Comparison of ENCODE assay signal across 8 mouse cellular contexts in the genomic region with DNA sequence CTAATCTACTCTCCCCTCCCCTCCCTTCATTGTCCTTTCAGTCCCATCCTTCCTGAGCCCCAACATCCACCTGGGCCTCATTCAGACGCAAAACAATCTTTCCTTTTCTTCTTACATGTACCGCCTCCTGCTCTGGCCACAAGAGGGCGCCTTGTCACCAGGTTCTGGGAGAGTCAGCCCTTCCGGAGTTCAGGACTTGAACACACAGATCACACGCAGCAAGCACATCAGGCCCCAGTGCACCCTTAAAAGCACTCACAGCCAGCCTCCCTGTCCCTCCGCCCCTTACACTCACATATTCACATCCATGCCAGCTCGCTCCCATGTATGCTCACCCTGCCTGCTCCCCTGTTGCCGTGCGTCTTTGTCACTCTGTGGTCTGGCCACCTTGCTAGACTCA. TPM values are rescaled to one million over a fixed set of nuclear protein-coding genes. Genes with fewer than 3 reads are reported as not detected.
A peak's percentile ranks its signal among the peaks of the same experiment; 100 is the strongest.
DNase-seq lines count a peak whose midpoint lies in the region; ATAC-seq and TF ChIP-seq lines count a peak whose summit lies in the region.

No protein-coding gene starts in this region.

- peak; percentile 96 for DNase-seq in CD4-positive, CD25-positive, alpha-beta regulatory T cell, adult 2 months (ENCODE audit: low read depth, low spot score)
- peak; percentile 75 for DNase-seq in brain, embryonic 18.5 days (ENCODE audit: low read depth, low spot score)
- peak; percentile 95 for DNase-seq in kidney, postnatal 0 days (ENCODE audit: low spot score)
- peak; percentile 76 for DNase-seq in liver, adult 2 months (ENCODE audit: extremely low read depth, low read depth, low spot score)
- DNase-seq in spleen, postnatal 36 days (ENCODE audit: low spot score in 2 of 2): peak; percentile 85 to 87

- 23% methylated on average over 9 of the region's 9 CpGs for WGBS in heart, embryonic 13.5 days
- WGBS in kidney, postnatal 0 days: 22% methylated on average over 9 of the region's 9 CpGs
- WGBS in liver, adult 2 months: 31% methylated on average over 9 of the region's 9 CpGs

- H3K27ac ChIP-seq in heart, embryonic 13.5 days (replicated peaks): peak overlapping the region; percentile 62
- H3K27ac ChIP-seq in kidney, postnatal 0 days: peak overlapping the region; percentile 47; the same call in 1 of the 2 replicates
- no peak overlapping the region for H3K27ac ChIP-seq in liver, adult 2 months (replicated peaks; ENCODE audit: insufficient read depth, low read depth, low read length)

- no peak overlapping the region for H3K4me3 ChIP-seq in heart, embryonic 13.5 days
- H3K4me3 ChIP-seq in kidney, postnatal 0 days (replicated peaks; ENCODE audit: low read depth, low read length): no peak overlapping the region
- H3K4me3 ChIP-seq in liver, adult 2 months (ENCODE audit: insufficient read depth, low read depth, low read length): no peak overlapping the region

- H3K4me1 ChIP-seq in heart, embryonic 13.5 days: peaks cover 59% of the 10 kb centered on the region
- H3K4me1 ChIP-seq in kidney, postnatal 0 days (replicated peaks; ENCODE audit: insufficient read depth, low read length): peaks cover 35% of the 10 kb centered on the region
- peaks cover 12% of the 10 kb centered on the region for H3K4me1 ChIP-seq in liver, adult 2 months (ENCODE audit: control insufficient read depth, insufficient read depth, low read length)

- ATAC-seq in erythroid progenitor cell, adult 5-6 weeks (replicated peaks; ENCODE audit: low FRiP score, poor library complexity, severe bottlenecking): peak; percentile 77
- ATAC-seq in heart, embryonic 13.5 days (ENCODE audit: extremely low read depth, insufficient number of reproducible peaks, low FRiP score, low TSS enrichment): no peak
- ATAC-seq in kidney, postnatal 0 days (replicated peaks; ENCODE audit: low FRiP score, low read depth): peak; percentile 48
- ATAC-seq in monocyte, adult 5-6 weeks (replicated peaks; ENCODE audit: insufficient number of reproducible peaks, low FRiP score, low TSS enrichment, poor library complexity, severe bottlenecking): peak; percentile 85

- no peaks in the 10 kb centered on the region for H3K36me3 ChIP-seq in heart, embryonic 13.5 days
- H3K36me3 ChIP-seq in kidney, postnatal 0 days (ENCODE audit: insufficient read depth, low read length): no peaks in the 10 kb centered on the region
- H3K36me3 ChIP-seq in liver, adult 2 months (ENCODE audit: control insufficient read depth, insufficient read depth, low read length): no peaks in the 10 kb centered on the region

- H3K9ac ChIP-seq in heart, embryonic 13.5 days: peak overlapping the region; percentile 52; the same call in 1 of the 2 replicates
- H3K9ac ChIP-seq in kidney, postnatal 0 days (ENCODE audit: low read depth, low read length): no peak overlapping the region
- peak overlapping the region; percentile 7; the same call in 1 of the 2 replicates for H3K9ac ChIP-seq in liver, adult 2 months (ENCODE audit: low read depth, low read length)

- H3K79me2 ChIP-seq in liver, adult 2 months (ENCODE audit: control insufficient read depth, insufficient read depth, low read length): no peaks in the 10 kb centered on the region

- 0 out of 2 replicates have a peak overlapping the region, but pooled peaks have one; percentile 11 for H3K4me2 ChIP-seq in heart, embryonic 13.5 days
- H3K4me2 ChIP-seq in kidney, postnatal 0 days (ENCODE audit: low read length): no peak overlapping the region

- no peak for TF ChIP-seq POLR2A in liver, adult 2 months (IDR thresholded peaks at IDR 0.05; ENCODE audit: extremely low read depth, insufficient read depth, low read length)

- H3K27me3 ChIP-seq in heart, embryonic 13.5 days (replicated peaks): no peaks in the 10 kb centered on the region
- H3K27me3 ChIP-seq in kidney, postnatal 0 days (ENCODE audit: insufficient read depth, low read length): no peaks in the 10 kb centered on the region
- no peaks in the 10 kb centered on the region for H3K27me3 ChIP-seq in liver, adult 2 months (ENCODE audit: control insufficient read depth, insufficient read depth, low read length)

- peak; percentile 97 for TF ChIP-seq CTCF in kidney, postnatal 0 days (IDR thresholded peaks at IDR 0.05; ENCODE audit: low read depth)
- peak; percentile 97 for TF ChIP-seq CTCF in liver, adult 2 months (IDR thresholded peaks at IDR 0.05; ENCODE audit: low read depth, low read length)

- no peaks in the 10 kb centered on the region for H3K9me3 ChIP-seq in heart, embryonic 13.5 days
- H3K9me3 ChIP-seq in kidney, postnatal 0 days (replicated peaks; ENCODE audit: low read length): no peaks in the 10 kb centered on the region

RNA-seq across cellular contexts. Expression of a gene that starts 45.6 kb away (rescaled TPM):
- 1.7 and 2.5 TPM in 2 replicates for total RNA-seq in erythroid progenitor cell, adult 5-6 weeks (2015; ENCODE audit: low replicate concordance)
- 1.8 and 3.6 TPM in 2 replicates for total RNA-seq in erythroid progenitor cell, adult 5-6 weeks (2017; ENCODE audit: low replicate concordance)
- 25.5 and 28.9 TPM in 2 replicates for polyA plus RNA-seq in heart, embryonic 13.5 days (2015; fragmentation: Nextera tagmentation; extraction: Ambion mirVana)
- 16.5 and 16.8 TPM in 2 replicates for polyA plus RNA-seq in kidney, postnatal 0 days (2015; fragmentation: Nextera tagmentation; extraction: Ambion mirVana)
- 55.4 and 60.2 TPM in 2 replicates for total RNA-seq in liver, adult 2 months (2014; rRNA removed)
- polyA plus RNA-seq in liver, adult 2 months (2012; rRNA removed): 137 and 166 TPM in 2 replicates
- 2.8 to 6.0 TPM (median 4.2 TPM) in 3 replicates for total RNA-seq in monocyte, adult 5-6 weeks (2017)

RNA-seq across cellular contexts. Expression of a gene that starts 56.6 kb away (rescaled TPM):
- total RNA-seq in erythroid progenitor cell, adult 5-6 weeks (2015; ENCODE audit: low replicate concordance): not detected in 2 replicates
- total RNA-seq in erythroid progenitor cell, adult 5-6 weeks (2017; ENCODE audit: low replicate concordance): not detected in 2 replicates
- polyA plus RNA-seq in heart, embryonic 13.5 days (2015; fragmentation: Nextera tagmentation; extraction: Ambion mirVana): 0.09 TPM in 1 of 2 replicates, not detected in the other
- 0.05 and 0.07 TPM in 2 replicates for polyA plus RNA-seq in kidney, postnatal 0 days (2015; fragmentation: Nextera tagmentation; extraction: Ambion mirVana)
- not detected in 2 replicates for total RNA-seq in liver, adult 2 months (2014; rRNA removed)
- polyA plus RNA-seq in liver, adult 2 months (2012; rRNA removed): 0.04 TPM in 1 of 2 replicates, not detected in the other
- not detected in 3 replicates for total RNA-seq in monocyte, adult 5-6 weeks (2017)
